Mouse (Mus musculus): ENCODE results near the gene Dnal4. TPM values are rescaled to one million over a fixed set of nuclear protein-coding genes. Genes with fewer than 3 reads are reported as not detected.

Gene Dnal4
- polyA plus RNA-seq, 1 experiment: 66.8 TPM

- H3K27me3 ChIP-seq (ENCODE audit: control insufficient read depth, insufficient read depth, insufficient read length): no peaks in the 10 kb centered on the region
- peak overlapping the region; percentile 97 for H3K4me2 ChIP-seq (ENCODE audit: low read depth)
- peaks cover 19% of the 10 kb centered on the region for H3K79me2 ChIP-seq (ENCODE audit: control insufficient read depth, insufficient read depth)
- peak overlapping the region; percentile 60 for H3ac ChIP-seq (ENCODE audit: control insufficient read depth, insufficient read length)
- TF ChIP-seq POLR2A (IDR thresholded peaks at IDR 0.05; ENCODE audit: insufficient read length, low read depth) (peak; percentile 71), USF1 (IDR thresholded peaks at IDR 0.05; ENCODE audit: low read depth) (no peak), TCF3 (IDR thresholded peaks at IDR 0.05; ENCODE audit: insufficient read length, low read depth) (peak; percentile 11), CEBPB (IDR thresholded peaks at IDR 0.05; ENCODE audit: insufficient read depth, poor library complexity, severe bottlenecking) (no peak), REST (IDR thresholded peaks at IDR 0.05; ENCODE audit: insufficient read depth, insufficient read length) (no peak), POLR2AphosphoS2 (IDR thresholded peaks at IDR 0.05; ENCODE audit: insufficient read length, low read depth) (peak; percentile 74), E2F4 (IDR thresholded peaks at IDR 0.05; ENCODE audit: insufficient read depth) (no peak), MAX (IDR thresholded peaks at IDR 0.05; ENCODE audit: low read depth) (peak; percentile 40), MYOD1 (IDR thresholded peaks at IDR 0.05; ENCODE audit: control insufficient read depth in 1 of 3, insufficient read length in 2 of 3, low read depth in 2 of 3) (peak in 2 of 3 experiments; percentile 1 to 71), SRF (IDR thresholded peaks at IDR 0.05; ENCODE audit: control insufficient read depth, insufficient read length, low read depth) (no peak), MYOG (IDR thresholded peaks at IDR 0.05; ENCODE audit: control insufficient read depth in 1 of 3, insufficient read depth in 1 of 3, insufficient read length in 2 of 3, low read depth in 2 of 3) (peak; percentile 17 to 52 (median 28)), TCF12 (IDR thresholded peaks at IDR 0.05; ENCODE audit: insufficient read depth, poor library complexity, severe bottlenecking) (no peak)
- H3K36me3 ChIP-seq (ENCODE audit: control insufficient read depth, insufficient read depth): no peaks in the 10 kb centered on the region
- peak overlapping the region; percentile 50 for H3K4me3 ChIP-seq
Observed at GRCm38 (mm10) chr15:79774117-79775027, 3.3 kb downstream of the Dnal4 start.

DNA sequence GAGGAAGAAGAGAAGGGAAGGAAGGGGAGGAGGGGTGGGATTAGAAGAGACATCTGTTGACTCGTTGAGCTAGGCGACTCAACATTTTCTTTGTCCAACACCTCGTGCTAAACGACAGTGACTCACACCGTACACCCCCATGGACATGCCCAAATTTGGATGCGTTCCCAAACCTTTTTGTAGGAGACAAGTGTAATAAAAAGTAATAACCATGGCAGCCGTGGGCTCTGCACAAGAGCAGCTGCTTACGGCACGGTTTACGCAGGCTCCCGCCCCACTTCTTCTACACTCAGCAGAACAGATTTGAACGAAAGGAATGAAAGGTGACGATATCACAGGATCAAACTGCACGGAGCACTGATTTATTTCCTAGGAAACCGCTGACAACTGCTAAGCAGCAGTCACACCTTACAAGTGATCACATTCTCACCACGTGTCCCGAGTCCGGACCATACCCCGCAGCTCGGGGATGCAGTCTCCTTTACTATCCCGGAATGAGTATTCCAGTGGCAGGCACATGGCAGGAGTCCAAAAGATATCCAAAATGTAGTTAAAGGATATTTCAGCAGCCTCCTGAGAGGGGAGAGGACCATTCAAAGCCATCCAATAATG is 6.9 kb downstream of the Dnal4 start:
- H3K36me3 ChIP-seq (ENCODE audit: control insufficient read depth, insufficient read depth): no peaks in the 10 kb centered on the region
- no peaks in the 10 kb centered on the region for H3K27me3 ChIP-seq (ENCODE audit: control insufficient read depth, insufficient read depth, insufficient read length)
- H3K4me2 ChIP-seq (ENCODE audit: low read depth): peak overlapping the region; percentile 59
- H3ac ChIP-seq (ENCODE audit: control insufficient read depth, insufficient read length): no peak overlapping the region
- no peak overlapping the region for H3K4me3 ChIP-seq
- 0 out of 2 replicates have a peak, but pooled peaks have one; percentile 4 for TF ChIP-seq CEBPB (IDR thresholded peaks at IDR 0.05; ENCODE audit: insufficient read depth, poor library complexity, severe bottlenecking)
- peak; percentile 89 for TF ChIP-seq SRF (IDR thresholded peaks at IDR 0.05; ENCODE audit: control insufficient read depth, insufficient read length, low read depth)
- no peak for TF ChIP-seq TCF3 (IDR thresholded peaks at IDR 0.05; ENCODE audit: insufficient read length, low read depth)
- H3K79me2 ChIP-seq (ENCODE audit: control insufficient read depth, insufficient read depth): peaks cover 27% of the 10 kb centered on the region

GRCm38 (mm10) chr15:79768302-79768701 is 9.3 kb downstream of the Dnal4 start:
- H3K27me3 ChIP-seq (ENCODE audit: control insufficient read depth, insufficient read depth, insufficient read length): no peaks in the 10 kb centered on the region
- no peaks in the 10 kb centered on the region for H3K36me3 ChIP-seq (ENCODE audit: control insufficient read depth, insufficient read depth)

GRCm38 (mm10) chr15:79767327-79767961 is 10.2 kb downstream of the Dnal4 start:
- peaks cover 3% of the 10 kb centered on the region for H3K36me3 ChIP-seq (ENCODE audit: control insufficient read depth, insufficient read depth)
- peak overlapping the region; percentile 1 for H3K4me2 ChIP-seq (ENCODE audit: low read depth)
- TF ChIP-seq MYOG (IDR thresholded peaks at IDR 0.05; ENCODE audit: control insufficient read depth in 1 of 3, insufficient read depth in 1 of 3, insufficient read length in 2 of 3, low read depth in 2 of 3): no peak
- TF ChIP-seq E2F4 (IDR thresholded peaks at IDR 0.05; ENCODE audit: insufficient read depth): no peak
- TF ChIP-seq SRF (IDR thresholded peaks at IDR 0.05; ENCODE audit: control insufficient read depth, insufficient read length, low read depth): no peak
- TF ChIP-seq USF1 (IDR thresholded peaks at IDR 0.05; ENCODE audit: low read depth): no peak
- TF ChIP-seq TCF12 (IDR thresholded peaks at IDR 0.05; ENCODE audit: insufficient read depth, poor library complexity, severe bottlenecking): no peak
- no peak for TF ChIP-seq CEBPB (IDR thresholded peaks at IDR 0.05; ENCODE audit: insufficient read depth, poor library complexity, severe bottlenecking)
- TF ChIP-seq POLR2AphosphoS2 (IDR thresholded peaks at IDR 0.05; ENCODE audit: insufficient read length, low read depth): no peak
- no peak for TF ChIP-seq TCF3 (IDR thresholded peaks at IDR 0.05; ENCODE audit: insufficient read length, low read depth)
- no peak for TF ChIP-seq MAX (IDR thresholded peaks at IDR 0.05; ENCODE audit: low read depth)
- TF ChIP-seq POLR2A (IDR thresholded peaks at IDR 0.05; ENCODE audit: insufficient read length, low read depth): no peak
- TF ChIP-seq REST (IDR thresholded peaks at IDR 0.05; ENCODE audit: insufficient read depth, insufficient read length): no peak
- no peak for TF ChIP-seq MYOD1 (IDR thresholded peaks at IDR 0.05; ENCODE audit: control insufficient read depth in 1 of 3, insufficient read length in 2 of 3, low read depth in 2 of 3)
- no peak overlapping the region for H3ac ChIP-seq (ENCODE audit: control insufficient read depth, insufficient read length)
- peaks cover 21% of the 10 kb centered on the region for H3K79me2 ChIP-seq (ENCODE audit: control insufficient read depth, insufficient read depth)
- no peaks in the 10 kb centered on the region for H3K27me3 ChIP-seq (ENCODE audit: control insufficient read depth, insufficient read depth, insufficient read length)
- H3K4me3 ChIP-seq: no peak overlapping the region

More at GRCm38 (mm10) chr15:79768302-79768701, 9.3 kb downstream of the Dnal4 start:
- peaks cover 21% of the 10 kb centered on the region for H3K79me2 ChIP-seq (ENCODE audit: control insufficient read depth, insufficient read depth)
- H3K4me2 ChIP-seq (ENCODE audit: low read depth): no peak overlapping the region
- H3ac ChIP-seq (ENCODE audit: control insufficient read depth, insufficient read length): no peak overlapping the region
- TF ChIP-seq POLR2A (IDR thresholded peaks at IDR 0.05; ENCODE audit: insufficient read length, low read depth): no peak
- peak in 1 of 3 experiments; percentile 20 for TF ChIP-seq MYOG (IDR thresholded peaks at IDR 0.05; ENCODE audit: control insufficient read depth in 1 of 3, insufficient read depth in 1 of 3, insufficient read length in 2 of 3, low read depth in 2 of 3)
- TF ChIP-seq CEBPB (IDR thresholded peaks at IDR 0.05; ENCODE audit: insufficient read depth, poor library complexity, severe bottlenecking): no peak
- TF ChIP-seq REST (IDR thresholded peaks at IDR 0.05; ENCODE audit: insufficient read depth, insufficient read length): no peak
- H3K4me3 ChIP-seq: no peak overlapping the region

Measured in myocyte (in vitro differentiated cells).